Mouse (Mus musculus): ENCODE measurements around the gene Psmc3.

DNA sequence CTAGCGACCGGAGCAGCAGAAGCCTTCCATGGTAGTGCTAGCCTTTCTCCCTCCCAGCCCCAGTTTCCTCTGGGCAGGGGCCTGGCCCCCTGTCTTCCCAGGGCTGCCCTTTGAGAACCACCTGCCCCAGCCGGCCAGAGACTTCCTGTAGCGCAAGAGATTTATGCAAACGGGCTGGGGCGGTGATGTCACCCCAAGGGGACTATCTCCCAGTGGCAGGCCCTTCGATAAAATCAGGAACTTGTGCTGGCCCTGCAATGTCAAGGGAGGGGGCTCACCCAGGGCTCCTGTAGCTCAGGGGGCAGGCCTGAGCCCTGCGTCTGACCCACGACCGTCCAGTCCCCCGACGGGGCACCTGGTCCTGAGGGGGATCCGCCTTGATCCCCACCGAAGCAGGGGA, 42.7 kb downstream of the Psmc3 start:
- TF ChIP-seq CTCF (IDR thresholded peaks at IDR 0.05; ENCODE audit: extremely low read depth, insufficient read length, insufficient replicate concordance, low read depth, low read length) (no peak), POLR2A (IDR thresholded peaks at IDR 0.05; ENCODE audit: low read depth, low read length) (no peak)
